Mouse (Mus musculus): ENCODE data around the gene Xrcc2. TPM values are rescaled to one million over a fixed set of nuclear protein-coding genes. Genes with fewer than 3 reads are reported as not detected.

Xrcc2 gene
- polyA plus RNA-seq (2012; rRNA removed), result 11.7 and 14.1 TPM in 2 replicates
- polyA plus RNA-seq (2014; fragmentation: Nextera tagmentation; extraction: Ambion mirVana), result 3.1 and 4.4 TPM in 2 replicates

- Histone ChIP-seq H3K9me3 (ENCODE audit: control insufficient read depth, low read length) (no peaks in the 10 kb centered on the region), H3K36me3 (ENCODE audit: control insufficient read depth, insufficient read depth, low read length) (0 out of 2 replicates have a peak, but pooled peaks cover 4% of the 10 kb centered on the region), H3K27ac (replicated peaks; ENCODE audit: low read depth, low read length) (peak within 1 kb of the TSS; percentile 75), H3K4me3 (replicated peaks; ENCODE audit: low read length) (peak within 1 kb of the TSS; percentile 82), H3K4me2 (replicated peaks; ENCODE audit: low read depth, low read length, severe bottlenecking) (peak within 1 kb of the TSS; percentile 75), H3K27me3 (ENCODE audit: control insufficient read depth, insufficient read depth, low read length) (no peaks in the 10 kb centered on the region), H3K9ac (ENCODE audit: low read depth, low read length, severe bottlenecking) (peak within 1 kb of the TSS; percentile 82), H3K4me1 (ENCODE audit: control insufficient read depth, insufficient read depth, low read length) (0 out of 2 replicates have a peak, but pooled peaks cover 12% of the 10 kb centered on the region)
- 7% methylated on average over 51 of the region's 51 CpGs for WGBS
- ATAC-seq (ENCODE audit: low FRiP score, low read depth), result peak; percentile 97
- peak; percentile 63; the same call in 1 of the 2 replicates for TF ChIP-seq POLR2A (IDR thresholded peaks at IDR 0.05; ENCODE audit: borderline replicate concordance, extremely low read depth, insufficient read depth, insufficient read length)
- DNase-seq (ENCODE audit: low spot score), result peak; percentile 96
These were observed at the start of gene Xrcc2 for GRCm38 (mm10) chr5:25705567-25706349. Xrcc2 (minus strand) TSS chr5:25705825.

- DNase-seq (ENCODE audit: low spot score) (no peak), ATAC-seq (ENCODE audit: low FRiP score, low read depth) (no peak)
- no peaks in the 10 kb centered on the region for H3K27me3 ChIP-seq (ENCODE audit: control insufficient read depth, insufficient read depth, low read length)
- WGBS, result 13% methylated on average over 2 of the region's 2 CpGs
- H3K9ac ChIP-seq (ENCODE audit: low read depth, low read length, severe bottlenecking), result no peak overlapping the region
- 0 out of 2 replicates have a peak, but pooled peaks cover 3% of the 10 kb centered on the region for H3K4me1 ChIP-seq (ENCODE audit: control insufficient read depth, insufficient read depth, low read length)
- no peak overlapping the region for H3K4me2 ChIP-seq (replicated peaks; ENCODE audit: low read depth, low read length, severe bottlenecking)
- H3K9me3 ChIP-seq (ENCODE audit: control insufficient read depth, low read length), result no peaks in the 10 kb centered on the region
- H3K36me3 ChIP-seq (ENCODE audit: control insufficient read depth, insufficient read depth, low read length), result no peaks in the 10 kb centered on the region
- H3K4me3 ChIP-seq (replicated peaks; ENCODE audit: low read length), result no peak overlapping the region
- no peak for TF ChIP-seq POLR2A (IDR thresholded peaks at IDR 0.05; ENCODE audit: borderline replicate concordance, extremely low read depth, insufficient read depth, insufficient read length)
- no peak overlapping the region for H3K27ac ChIP-seq (replicated peaks; ENCODE audit: low read depth, low read length)
These were observed 48.7 kb upstream of the Xrcc2 start for GRCm38 (mm10) chr5:25754236-25754766.

- H3K9me3 ChIP-seq (ENCODE audit: control insufficient read depth, low read length), result no peaks in the 10 kb centered on the region
- no peaks in the 10 kb centered on the region for H3K27me3 ChIP-seq (ENCODE audit: control insufficient read depth, insufficient read depth, low read length)
- DNase-seq (ENCODE audit: low spot score), result no peak
- no peak for TF ChIP-seq POLR2A (IDR thresholded peaks at IDR 0.05; ENCODE audit: borderline replicate concordance, extremely low read depth, insufficient read depth, insufficient read length)
- H3K9ac ChIP-seq (ENCODE audit: low read depth, low read length, severe bottlenecking), result no peak overlapping the region
- no peak overlapping the region for H3K4me2 ChIP-seq (replicated peaks; ENCODE audit: low read depth, low read length, severe bottlenecking)
- ATAC-seq (ENCODE audit: low FRiP score, low read depth), result no peak
- no peaks in the 10 kb centered on the region for H3K36me3 ChIP-seq (ENCODE audit: control insufficient read depth, insufficient read depth, low read length)
- WGBS, result 43% methylated on average over 8 of the region's 8 CpGs
- no peak overlapping the region for H3K4me3 ChIP-seq (replicated peaks; ENCODE audit: low read length)
- no peak overlapping the region for H3K27ac ChIP-seq (replicated peaks; ENCODE audit: low read depth, low read length)
- 0 out of 2 replicates have a peak, but pooled peaks cover 3% of the 10 kb centered on the region for H3K4me1 ChIP-seq (ENCODE audit: control insufficient read depth, insufficient read depth, low read length)
These were observed 48.1 kb upstream of the Xrcc2 start for GRCm38 (mm10) chr5:25753556-25754235.

GRCm38 (mm10) chr5:25752862-25753261, 47.2 kb upstream of the Xrcc2 start:
- Histone ChIP-seq H3K4me1 (ENCODE audit: control insufficient read depth, insufficient read depth, low read length) (0 out of 2 replicates have a peak, but pooled peaks cover 3% of the 10 kb centered on the region), H3K9ac (ENCODE audit: low read depth, low read length, severe bottlenecking) (no peak overlapping the region), H3K4me2 (replicated peaks; ENCODE audit: low read depth, low read length, severe bottlenecking) (no peak overlapping the region), H3K9me3 (ENCODE audit: control insufficient read depth, low read length) (no peaks in the 10 kb centered on the region), H3K27me3 (ENCODE audit: control insufficient read depth, insufficient read depth, low read length) (no peaks in the 10 kb centered on the region), H3K4me3 (replicated peaks; ENCODE audit: low read length) (no peak overlapping the region), H3K27ac (replicated peaks; ENCODE audit: low read depth, low read length) (no peak overlapping the region), H3K36me3 (ENCODE audit: control insufficient read depth, insufficient read depth, low read length) (no peaks in the 10 kb centered on the region)
- TF ChIP-seq POLR2A (IDR thresholded peaks at IDR 0.05; ENCODE audit: borderline replicate concordance, extremely low read depth, insufficient read depth, insufficient read length), result no peak
- ATAC-seq (ENCODE audit: low FRiP score, low read depth) (no peak), DNase-seq (ENCODE audit: low spot score) (no peak)
- WGBS, result 75% methylated on average over 5 of the region's 5 CpGs

- H3K27ac ChIP-seq (replicated peaks; ENCODE audit: low read depth, low read length), result no peak overlapping the region
- no peak overlapping the region for H3K9ac ChIP-seq (ENCODE audit: low read depth, low read length, severe bottlenecking)
- H3K36me3 ChIP-seq (ENCODE audit: control insufficient read depth, insufficient read depth, low read length), result no peaks in the 10 kb centered on the region
- ATAC-seq (ENCODE audit: low FRiP score, low read depth), result no peak
- DNase-seq (ENCODE audit: low spot score), result no peak
- H3K4me3 ChIP-seq (replicated peaks; ENCODE audit: low read length), result no peak overlapping the region
- no peaks in the 10 kb centered on the region for H3K9me3 ChIP-seq (ENCODE audit: control insufficient read depth, low read length)
- 0 out of 2 replicates have a peak, but pooled peaks cover 3% of the 10 kb centered on the region for H3K4me1 ChIP-seq (ENCODE audit: control insufficient read depth, insufficient read depth, low read length)
- H3K4me2 ChIP-seq (replicated peaks; ENCODE audit: low read depth, low read length, severe bottlenecking), result no peak overlapping the region
- no peak for TF ChIP-seq POLR2A (IDR thresholded peaks at IDR 0.05; ENCODE audit: borderline replicate concordance, extremely low read depth, insufficient read depth, insufficient read length)
- no peaks in the 10 kb centered on the region for H3K27me3 ChIP-seq (ENCODE audit: control insufficient read depth, insufficient read depth, low read length)
These were observed 45.9 kb upstream of the Xrcc2 start for GRCm38 (mm10) chr5:25751552-25751951.

Measured in limb, embryonic 14.5 days (tissue).